Mouse (Mus musculus) ES-Bruce4 (cell line): ENCODE measurements around the gene E130114P18Rik. TPM values are rescaled to one million over a fixed set of nuclear protein-coding genes. Genes with fewer than 3 reads are reported as not detected.

Source experiments
- H3K27ac ChIP-seq: 2 replicates; pipeline ENCODE4 v1.5.1; 2012; ENCODE audit warnings: low read length, inconsistent platforms; ENCODE audit not compliant: insufficient read depth
- H3K27me3 ChIP-seq: 2 replicates; pipeline ENCODE4 v1.6.1; 2012; ENCODE audit warnings: mild to moderate bottlenecking, low read length, inconsistent platforms; ENCODE audit not compliant: control insufficient read depth, poor library complexity, insufficient read depth, severe bottlenecking
- H3K36me3 ChIP-seq: 2 replicates; pipeline ENCODE4 v1.6.1; 2012; ENCODE audit warnings: inconsistent platforms, mild to moderate bottlenecking, low read length, moderate library complexity; ENCODE audit not compliant: control insufficient read depth, poor library complexity, insufficient read depth, severe bottlenecking
- H3K4me1 ChIP-seq: one replicate; pipeline ENCODE4 v1.8.1; 2011; ENCODE audit warnings: low read length; ENCODE audit not compliant: control insufficient read depth, insufficient read depth
- H3K4me3 ChIP-seq: 2 replicates; pipeline ENCODE4 v1.5.1; 2011; ENCODE audit warnings: low read depth, mild to moderate bottlenecking, low read length
- H3K9ac ChIP-seq: 2 replicates; pipeline ENCODE4 v1.6.1; 2012; ENCODE audit warnings: low read depth, mild to moderate bottlenecking, inconsistent platforms; ENCODE audit not compliant: poor library complexity, severe bottlenecking
- H3K9me3 ChIP-seq: replicated peaks from 2 replicates; pipeline ENCODE4 v1.6.1; 2012; ENCODE audit warnings: mild to moderate bottlenecking, low read length, inconsistent platforms; ENCODE audit not compliant: control insufficient read depth, poor library complexity, insufficient read depth, severe bottlenecking
- CTCF ChIP-seq: IDR thresholded peaks from one replicate; pipeline ENCODE4 v1.8.1; 2011; ENCODE audit warnings: low read depth, low read length
- EP300 ChIP-seq: IDR thresholded peaks from 2 replicates; pipeline ENCODE4 v1.6.1; 2011; ENCODE audit warnings: low read depth, low read length; ENCODE audit not compliant: insufficient read depth
- POLR2A ChIP-seq: IDR thresholded peaks from one replicate; pipeline ENCODE4 v1.8.1; 2011; ENCODE audit warnings: low read length; ENCODE audit not compliant: insufficient read depth
- polyA plus RNA-seq: library from polyadenylated mRNA; stranded (reverse); fragments of >200 nt; gene quantifications from 2 replicates; pipeline ENCODE4 v1.2.4, GENCODE M21; 2011; ENCODE audit warnings: low read depth; ENCODE audit not compliant: missing spikeins, insufficient read depth, insufficient read length

The E130114P18Rik gene
- polyA plus RNA-seq, 1 experiment, result not detected

DNA sequence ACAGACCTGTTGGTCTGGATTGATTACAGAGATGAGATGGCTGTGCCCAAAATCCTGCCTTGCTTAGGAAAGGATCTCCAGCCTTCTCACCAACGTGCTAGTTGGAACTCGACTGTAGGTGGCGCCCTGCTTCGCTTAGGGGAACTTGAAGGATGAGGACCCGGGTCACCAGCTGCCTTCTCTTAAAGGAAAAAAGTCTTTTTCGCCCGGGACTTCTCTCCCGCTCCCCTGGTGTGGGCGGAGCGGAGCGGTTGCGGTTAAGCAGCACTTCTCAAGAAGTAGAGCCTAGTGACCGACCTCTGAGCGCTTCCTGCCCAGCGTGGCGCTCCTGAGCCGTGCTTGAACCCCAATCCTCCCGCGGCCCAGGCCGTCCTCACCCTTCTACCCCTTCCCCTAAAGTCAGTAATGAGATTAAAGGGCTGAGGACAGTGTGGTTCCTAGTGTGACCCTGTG lies 26.8 kb downstream of the E130114P18Rik start:
- H3K9me3 ChIP-seq, result no peaks in the 10 kb centered on the region
- no peaks in the 10 kb centered on the region for H3K36me3 ChIP-seq
- H3K27me3 ChIP-seq, result peaks cover 14% of the 10 kb centered on the region
- peak; percentile 72 for TF ChIP-seq CTCF
- no peak for TF ChIP-seq POLR2A
- TF ChIP-seq EP300, result 0 out of 2 replicates have a peak, but pooled peaks have one; percentile 5
- no peak overlapping the region for H3K27ac ChIP-seq
- H3K9ac ChIP-seq, result no peak overlapping the region
- peak overlapping the region; percentile 39 for H3K4me3 ChIP-seq
- H3K4me1 ChIP-seq, result no peaks in the 10 kb centered on the region

DNA sequence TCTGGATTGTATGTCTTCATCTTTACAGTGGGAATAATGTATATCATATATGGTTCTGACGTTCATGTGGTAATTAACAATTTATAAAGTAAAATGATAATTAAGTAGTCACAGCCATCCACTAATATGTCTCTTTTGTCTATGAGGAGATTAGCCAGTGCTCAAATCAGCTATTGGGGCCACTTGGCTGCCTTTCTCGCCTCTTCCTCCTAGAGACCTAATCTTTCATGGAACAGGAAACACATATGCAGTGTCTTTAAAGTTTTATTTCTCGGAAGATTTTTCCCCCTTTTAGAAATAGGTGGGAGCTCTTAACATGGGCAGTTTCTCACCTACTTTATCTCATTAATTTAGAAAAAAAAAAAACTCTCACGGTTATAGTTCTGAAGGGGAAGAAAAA lies 27.5 kb downstream of the E130114P18Rik start:
- Histone ChIP-seq H3K9ac (no peak overlapping the region), H3K27ac (no peak overlapping the region), H3K9me3 (no peaks in the 10 kb centered on the region), H3K36me3 (no peaks in the 10 kb centered on the region), H3K4me1 (no peaks in the 10 kb centered on the region), H3K4me3 (no peak overlapping the region), H3K27me3 (peaks cover 17% of the 10 kb centered on the region)
- TF ChIP-seq POLR2A, result no peak
- TF ChIP-seq EP300, result no peak
- no peak for TF ChIP-seq CTCF

DNA sequence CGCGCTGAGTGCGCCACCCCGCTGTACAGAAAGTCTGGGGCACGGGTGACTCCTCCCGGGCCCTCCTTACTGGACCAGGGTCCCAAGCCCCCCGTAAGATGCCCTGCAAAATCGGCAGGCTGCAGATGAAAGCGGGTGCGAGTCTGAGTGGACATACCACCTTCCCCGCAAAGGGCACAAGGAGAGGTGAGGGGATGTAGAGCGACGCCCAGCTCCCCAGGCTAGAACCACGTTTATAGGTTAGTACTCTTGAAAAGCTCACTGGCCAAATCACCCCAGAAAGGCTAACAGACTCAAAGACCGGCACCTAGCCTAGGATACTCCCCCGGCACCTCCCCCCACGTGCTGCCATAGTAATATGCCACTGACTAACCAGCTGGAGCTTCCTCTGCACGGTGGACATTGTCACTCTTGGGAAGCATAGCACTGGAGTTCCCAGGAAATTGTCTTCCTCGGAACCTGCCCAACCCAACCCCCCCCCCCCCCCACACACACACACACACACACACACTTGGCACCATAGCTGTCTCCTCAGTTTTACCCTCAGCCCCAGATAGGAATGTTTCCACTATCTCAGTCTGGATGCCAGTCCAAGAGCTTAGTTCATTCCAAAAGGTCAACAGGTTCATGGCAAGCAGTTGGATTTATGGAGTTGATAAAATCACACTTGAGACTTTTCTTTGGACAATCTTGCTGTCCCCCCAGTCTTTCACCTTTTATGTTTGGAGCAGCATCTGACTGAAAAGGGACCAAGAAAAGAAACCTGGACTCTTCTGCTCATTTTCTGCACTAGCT lies 31.6 kb downstream of the E130114P18Rik start:
- H3K9ac ChIP-seq, result no peak overlapping the region
- H3K27ac ChIP-seq, result no peak overlapping the region
- no peaks in the 10 kb centered on the region for H3K9me3 ChIP-seq
- TF ChIP-seq EP300 (no peak), POLR2A (no peak), CTCF (no peak)
- peaks cover 9% of the 10 kb centered on the region for H3K27me3 ChIP-seq
- H3K4me1 ChIP-seq, result no peaks in the 10 kb centered on the region
- peak overlapping the region; percentile 36; the same call in 1 of the 2 replicates for H3K4me3 ChIP-seq
- no peaks in the 10 kb centered on the region for H3K36me3 ChIP-seq

DNA sequence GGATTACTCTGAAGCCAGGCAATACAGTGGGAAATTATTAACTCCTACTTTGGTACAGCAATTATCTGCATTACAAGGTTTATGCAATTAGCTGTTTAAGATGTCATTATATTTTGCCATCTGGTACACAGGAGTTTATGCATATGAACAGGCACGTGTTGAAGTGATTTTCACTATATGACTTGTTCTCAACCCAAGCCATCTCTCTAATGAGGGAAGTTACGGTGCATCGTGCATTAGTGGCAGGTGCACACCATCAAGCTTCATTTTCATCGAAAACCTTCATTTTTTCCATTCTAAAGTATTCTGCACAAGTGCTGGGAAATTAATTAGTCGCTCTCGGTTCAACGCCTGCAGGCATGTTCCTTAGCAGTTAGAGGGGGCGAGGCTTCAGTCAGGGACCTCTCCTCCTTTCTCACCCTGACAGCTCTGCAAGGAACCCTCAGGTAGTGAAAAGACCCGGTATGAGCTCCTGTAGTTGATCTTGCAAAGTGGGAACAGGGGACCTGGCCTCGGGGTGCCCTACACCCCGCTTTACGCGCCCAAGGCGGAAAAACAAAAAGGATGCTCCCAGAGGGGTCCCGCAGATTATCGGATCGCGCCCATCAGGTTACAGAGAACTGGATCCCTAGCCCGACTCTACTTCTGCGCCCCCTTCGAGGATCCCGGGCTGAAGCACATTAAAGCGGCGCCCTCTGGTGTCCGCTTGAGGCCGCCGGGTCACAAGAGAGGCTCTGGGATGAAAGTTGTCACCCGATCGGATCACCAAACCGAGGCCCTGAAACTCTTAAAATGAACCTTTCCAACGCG lies 32.4 kb downstream of the E130114P18Rik start:
- peak overlapping the region; percentile 36; the same call in 1 of the 2 replicates for H3K4me3 ChIP-seq
- TF ChIP-seq POLR2A (no peak), CTCF (peak; percentile 59), EP300 (no peak)
- no peak overlapping the region for H3K27ac ChIP-seq
- no peaks in the 10 kb centered on the region for H3K4me1 ChIP-seq
- peaks cover 9% of the 10 kb centered on the region for H3K27me3 ChIP-seq
- no peaks in the 10 kb centered on the region for H3K9me3 ChIP-seq
- H3K9ac ChIP-seq, result no peak overlapping the region
- no peaks in the 10 kb centered on the region for H3K36me3 ChIP-seq

DNA sequence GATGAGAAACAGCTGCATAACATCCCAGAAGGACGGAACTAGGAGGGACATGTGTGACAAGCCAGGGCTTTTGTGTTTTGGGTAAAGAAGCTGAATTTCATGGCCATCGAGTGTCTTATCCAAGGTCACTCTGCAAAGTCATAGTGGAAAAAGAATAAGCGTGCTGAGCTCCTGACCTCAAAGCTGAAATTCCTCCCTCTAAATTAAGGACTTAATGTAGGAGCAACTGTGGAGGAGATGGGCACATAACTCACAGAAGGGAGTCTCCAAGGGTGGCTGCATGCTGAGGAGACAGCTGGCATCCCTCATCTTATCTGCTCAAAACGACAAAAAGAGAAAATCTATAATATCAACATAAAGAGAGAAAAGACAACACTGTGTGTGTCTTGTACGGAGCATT lies 33.9 kb downstream of the E130114P18Rik start:
- H3K9ac ChIP-seq, result no peak overlapping the region
- no peaks in the 10 kb centered on the region for H3K9me3 ChIP-seq
- H3K4me1 ChIP-seq, result no peaks in the 10 kb centered on the region
- no peak overlapping the region for H3K27ac ChIP-seq
- TF ChIP-seq CTCF (no peak), EP300 (no peak), POLR2A (no peak)
- H3K36me3 ChIP-seq, result no peaks in the 10 kb centered on the region
- no peak overlapping the region for H3K4me3 ChIP-seq
- H3K27me3 ChIP-seq, result peaks cover 9% of the 10 kb centered on the region

DNA sequence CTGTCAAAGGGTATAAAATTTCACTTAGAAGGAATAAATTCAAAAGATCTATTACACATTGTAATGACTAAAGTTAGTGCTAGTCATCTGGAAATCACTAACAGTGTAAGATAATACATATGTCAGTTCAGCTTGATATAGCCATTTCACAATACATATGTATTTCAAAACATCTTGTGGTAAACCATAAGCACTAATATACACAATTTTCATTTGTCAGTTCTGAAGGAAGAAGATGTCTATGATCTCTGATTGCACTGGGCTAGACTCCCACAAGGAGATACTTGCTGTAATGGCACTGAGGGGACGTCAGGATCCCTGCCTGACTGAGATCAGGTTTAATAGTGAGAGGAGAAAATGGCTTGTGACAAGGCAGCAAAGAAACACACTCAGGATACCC lies 44.5 kb downstream of the E130114P18Rik start:
- H3K27ac ChIP-seq, result no peak overlapping the region
- H3K4me3 ChIP-seq, result no peak overlapping the region
- no peaks in the 10 kb centered on the region for H3K9me3 ChIP-seq
- no peak for TF ChIP-seq POLR2A
- no peak for TF ChIP-seq CTCF
- TF ChIP-seq EP300, result no peak
- H3K9ac ChIP-seq, result no peak overlapping the region
- H3K4me1 ChIP-seq, result no peaks in the 10 kb centered on the region
- H3K36me3 ChIP-seq, result no peaks in the 10 kb centered on the region
- no peaks in the 10 kb centered on the region for H3K27me3 ChIP-seq
